Mouse (Mus musculus) midbrain, embryonic 15.5 days (tissue): ENCODE measurements around the gene Olfr1141. TPM values are rescaled to one million over a fixed set of nuclear protein-coding genes. Genes with fewer than 3 reads are reported as not detected.

Experiments used
- ATAC-seq: fragments of 200-750 bp; cut with Nextera tagmentation; replicated peaks from 2 replicates; pipeline ENCODE4 v1.8.0; 2017; ENCODE audit warnings: moderate TSS enrichment
- H3K27ac ChIP-seq: fragments of 300-500 bp; sonication (generic); 2 replicates; pipeline ENCODE4 v1.5.1; 2015; ENCODE audit warnings: mild to moderate bottlenecking, inconsistent platforms
- H3K27me3 ChIP-seq: fragments of 300-500 bp; sonication (generic); replicated peaks from 2 replicates; pipeline ENCODE4 v1.6.1; 2015; ENCODE audit warnings: inconsistent platforms
- H3K36me3 ChIP-seq: fragments of 300-500 bp; sonication (generic); replicated peaks from 2 replicates; pipeline ENCODE4 v1.6.1; 2015; ENCODE audit warnings: inconsistent platforms
- H3K4me1 ChIP-seq: fragments of 300-500 bp; sonication (generic); 2 replicates; pipeline ENCODE4 v1.6.1; 2015; ENCODE audit warnings: inconsistent platforms
- H3K4me2 ChIP-seq: fragments of 300-500 bp; sonication (generic); 2 replicates; pipeline ENCODE4 v1.6.1; 2015; ENCODE audit warnings: inconsistent platforms, mild to moderate bottlenecking, moderate library complexity
- H3K4me3 ChIP-seq: fragments of 300-500 bp; sonication (generic); 2 replicates; pipeline ENCODE4 v1.5.1; 2015; ENCODE audit warnings: mild to moderate bottlenecking, inconsistent platforms
- H3K9ac ChIP-seq: fragments of 300-500 bp; sonication (generic); 2 replicates; pipeline ENCODE4 v1.6.1; 2015; ENCODE audit warnings: mild to moderate bottlenecking, inconsistent platforms
- H3K9me3 ChIP-seq: fragments of 300-500 bp; sonication (generic); 2 replicates; pipeline ENCODE4 v1.6.1; 2016; ENCODE audit warnings: inconsistent platforms
- WGBS: fragments of 180-500 bp; shearing (Covaris S2); methylation state at CpG from one replicate; pipeline ENCODE4 v1.1.7; 2015; ENCODE audit warnings: mixed read lengths; 5-methylcytosine and 5-hydroxymethylcytosine counted together
- polyA plus RNA-seq: library from polyadenylated mRNA; unstranded; fragments of >200 nt; fragmentation: Nextera tagmentation; extraction: Ambion mirVana; gene quantifications from 2 replicates; pipeline ENCODE4 v1.2.1, GENCODE M21; 2015

Gene Olfr1141
- polyA plus RNA-seq, result not detected in 2 replicates

DNA sequence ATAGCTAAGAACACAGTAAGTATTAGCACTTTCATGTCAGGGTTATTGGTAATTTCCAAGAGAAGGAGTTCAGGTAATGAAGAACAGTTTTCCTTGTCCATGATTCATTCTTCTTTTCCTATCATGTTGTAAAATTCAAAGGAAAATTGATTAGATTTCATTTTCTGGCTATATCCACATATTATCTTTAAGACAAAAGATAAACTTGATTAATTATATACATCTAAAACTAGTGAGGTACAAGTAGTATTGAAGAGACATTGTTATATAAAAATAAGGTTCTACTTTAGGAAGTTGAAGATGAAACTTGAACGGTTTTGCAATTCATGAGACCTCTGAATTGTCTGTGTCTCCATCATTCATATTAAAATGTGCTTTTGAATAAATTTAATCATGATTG is at the start of gene Olfr1141:
Gene Olfr1141, minus strand, starts transcription at position 101 of the 400 bp plus-strand sequence.
- Histone ChIP-seq H3K4me3 (no peak within 1 kb of the TSS), H3K9ac (no peak within 1 kb of the TSS), H3K9me3 (no peaks in the 10 kb centered on the region), H3K27me3 (no peaks in the 10 kb centered on the region), H3K36me3 (no peaks in the 10 kb centered on the region), H3K27ac (no peak within 1 kb of the TSS), H3K4me1 (no peaks in the 10 kb centered on the region), H3K4me2 (no peak within 1 kb of the TSS)
- 81% methylated on average over 1 of the region's 1 CpGs for WGBS
- ATAC-seq, result no peak

DNA sequence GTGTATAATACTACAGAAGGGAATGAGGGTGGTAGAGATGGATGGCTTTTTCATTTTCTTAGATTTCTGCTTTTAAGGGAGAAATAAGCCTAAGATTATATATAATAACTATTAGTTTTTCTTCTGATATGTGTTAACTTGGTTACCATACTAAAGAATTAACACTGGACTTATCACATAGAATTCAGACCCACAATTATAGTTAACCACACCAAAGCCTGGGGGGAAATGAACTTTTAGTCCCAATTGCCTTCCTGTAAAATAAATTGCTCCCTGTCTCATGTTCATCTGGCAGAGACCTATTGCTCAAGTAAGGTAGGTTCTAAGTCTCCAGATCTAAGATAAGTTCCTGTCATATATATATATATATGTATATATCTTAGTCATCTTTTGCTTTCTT is 46.5 kb upstream of the Olfr1141 start, which contains the start of gene Olfr1143:
Gene Olfr1143, plus strand, starts transcription at position 301 of the 400 bp plus-strand sequence.
- no peaks in the 10 kb centered on the region for H3K4me1 ChIP-seq
- H3K27me3 ChIP-seq, result no peaks in the 10 kb centered on the region
- no peak for ATAC-seq
- H3K4me3 ChIP-seq, result no peak within 1 kb of the TSS
- no peaks in the 10 kb centered on the region for H3K36me3 ChIP-seq
- no peaks in the 10 kb centered on the region for H3K9me3 ChIP-seq
- no peak within 1 kb of the TSS for H3K27ac ChIP-seq
- H3K4me2 ChIP-seq, result no peak within 1 kb of the TSS
- no peak within 1 kb of the TSS for H3K9ac ChIP-seq

DNA sequence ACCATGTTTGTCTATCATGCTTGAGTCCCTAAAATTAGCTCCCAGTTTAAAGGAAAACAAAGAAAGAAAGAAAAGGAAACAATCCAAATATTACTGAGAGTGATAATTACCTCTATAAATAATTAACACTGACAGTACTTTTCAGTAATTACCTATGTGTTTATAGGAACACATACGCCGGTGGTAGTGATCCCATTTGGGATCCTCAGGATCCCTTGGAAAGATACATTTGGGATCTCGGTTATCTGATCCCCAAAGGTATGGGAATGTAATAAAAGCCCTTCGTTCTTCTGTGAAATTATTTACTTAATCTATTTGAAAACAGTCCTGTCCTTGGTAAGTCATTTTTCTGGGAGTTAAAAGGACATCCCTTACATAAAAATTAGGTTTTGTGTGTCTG is 25.4 kb upstream of the Olfr1141 start, which contains the start of gene Olfr152:
Gene Olfr152, plus strand, starts transcription at position 301 of the 400 bp plus-strand sequence.
- Histone ChIP-seq H3K27ac (no peak within 1 kb of the TSS), H3K9ac (no peak within 1 kb of the TSS), H3K4me2 (no peak within 1 kb of the TSS), H3K27me3 (no peaks in the 10 kb centered on the region), H3K4me3 (no peak within 1 kb of the TSS), H3K36me3 (no peaks in the 10 kb centered on the region), H3K9me3 (no peaks in the 10 kb centered on the region), H3K4me1 (no peaks in the 10 kb centered on the region)
- WGBS, result 70% methylated on average over 4 of the region's 4 CpGs
- no peak for ATAC-seq

DNA sequence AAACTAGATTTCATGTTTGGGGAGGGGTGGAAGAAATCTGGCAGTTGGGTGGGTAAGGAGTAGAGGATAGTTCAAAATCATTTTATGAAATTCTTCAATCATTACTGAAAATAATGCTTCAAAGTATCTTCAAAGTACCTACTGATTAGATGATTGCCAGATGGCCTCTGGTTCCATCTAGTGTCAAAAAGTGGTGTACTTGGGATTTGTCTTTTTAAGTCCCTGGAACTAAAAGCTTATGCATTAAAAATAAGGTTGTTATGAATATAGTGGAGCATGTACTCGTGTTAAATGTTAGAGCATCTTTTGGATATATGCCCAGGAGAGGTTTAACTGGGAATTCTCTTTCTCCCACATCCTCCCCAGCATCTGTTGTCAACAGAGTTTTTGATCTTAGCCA is 22.4 kb upstream of the Olfr1141 start:
- Histone ChIP-seq H3K36me3 (no peaks in the 10 kb centered on the region), H3K9ac (no peak overlapping the region), H3K4me3 (no peak overlapping the region), H3K27ac (no peak overlapping the region), H3K27me3 (no peaks in the 10 kb centered on the region), H3K9me3 (no peaks in the 10 kb centered on the region), H3K4me1 (no peaks in the 10 kb centered on the region), H3K4me2 (no peak overlapping the region)
- 59% methylated on average over 1 of the region's 1 CpGs for WGBS
- no peak for ATAC-seq

DNA sequence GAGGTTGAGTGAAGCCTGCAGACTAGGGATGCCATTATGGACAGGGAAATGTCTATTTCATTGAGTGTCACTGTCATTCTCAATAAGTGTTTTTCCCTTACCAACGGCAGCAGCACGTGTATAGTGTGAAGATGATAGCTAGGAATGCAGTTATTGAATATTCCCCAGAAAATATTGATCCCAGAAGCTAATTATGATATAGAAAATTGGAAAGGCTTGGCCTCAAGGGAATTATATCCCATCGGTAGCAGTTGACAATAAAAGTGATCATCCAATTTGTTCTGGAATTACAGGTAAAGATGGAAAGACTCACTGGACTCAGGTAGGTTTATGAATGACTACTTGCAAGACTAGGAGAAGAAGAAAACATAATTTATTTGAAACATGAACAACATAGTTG is 10.3 kb downstream of the Olfr1141 start, which contains the start of gene Olfr1140:
Gene Olfr1140, plus strand, starts transcription at position 301 of the 400 bp plus-strand sequence.
- H3K4me3 ChIP-seq, result no peak within 1 kb of the TSS
- H3K36me3 ChIP-seq, result no peaks in the 10 kb centered on the region
- no peaks in the 10 kb centered on the region for H3K4me1 ChIP-seq
- ATAC-seq, result no peak
- H3K4me2 ChIP-seq, result no peak within 1 kb of the TSS
- no peaks in the 10 kb centered on the region for H3K27me3 ChIP-seq
- H3K9ac ChIP-seq, result no peak within 1 kb of the TSS
- WGBS, result 72% methylated on average over 3 of the region's 3 CpGs
- no peaks in the 10 kb centered on the region for H3K9me3 ChIP-seq
- no peak within 1 kb of the TSS for H3K27ac ChIP-seq

DNA sequence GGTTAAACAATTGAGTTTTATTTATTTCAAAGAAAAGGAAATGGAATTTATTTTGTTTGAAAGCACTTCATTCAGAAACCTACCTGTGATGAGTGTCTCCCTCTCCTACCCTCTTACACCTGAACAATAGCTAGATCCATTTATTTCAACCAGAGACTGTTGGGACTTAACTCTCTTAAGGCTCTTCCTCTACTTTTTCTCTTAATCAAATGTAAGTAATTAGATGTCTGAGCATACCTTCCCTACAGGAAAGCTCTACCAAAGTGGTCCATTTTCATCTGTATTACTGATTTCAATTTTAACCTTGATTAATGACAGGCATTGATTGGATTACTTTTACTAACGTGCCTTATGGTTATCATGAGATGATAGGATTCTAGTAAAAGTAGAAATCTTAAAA is 13.9 kb downstream of the Olfr1141 start, which contains the start of gene Olfr1138:
Gene Olfr1138, minus strand, starts transcription at position 101 of the 400 bp plus-strand sequence.
- no peak within 1 kb of the TSS for H3K4me2 ChIP-seq

DNA sequence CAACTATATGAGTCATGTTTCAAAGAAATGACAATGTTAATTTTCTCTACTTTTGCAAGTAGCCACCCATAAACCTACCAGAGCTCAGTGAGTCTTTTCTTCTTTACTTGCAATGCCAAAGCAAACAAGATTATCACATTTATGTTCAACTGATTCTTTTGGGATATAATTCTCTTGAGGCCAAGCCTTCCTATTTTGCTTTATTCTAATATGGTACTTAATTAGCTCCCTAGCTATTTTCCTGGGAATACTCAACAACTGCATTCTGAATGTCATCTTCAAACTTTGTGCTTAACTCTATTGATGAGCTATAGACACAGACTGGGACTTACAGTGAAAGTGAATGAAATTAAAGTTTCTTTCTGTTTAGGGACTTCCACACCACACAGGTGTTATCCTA is 40.7 kb downstream of the Olfr1141 start, which contains the start of gene Olfr1137:
Gene Olfr1137, minus strand, starts transcription at position 101 of the 400 bp plus-strand sequence.
- no peak within 1 kb of the TSS for H3K4me3 ChIP-seq
- H3K36me3 ChIP-seq, result no peaks in the 10 kb centered on the region
- no peak within 1 kb of the TSS for H3K27ac ChIP-seq
- no peaks in the 10 kb centered on the region for H3K9me3 ChIP-seq
- no peak within 1 kb of the TSS for H3K4me2 ChIP-seq
- H3K9ac ChIP-seq, result no peak within 1 kb of the TSS
- no peak for ATAC-seq
- no peaks in the 10 kb centered on the region for H3K27me3 ChIP-seq
- H3K4me1 ChIP-seq, result no peaks in the 10 kb centered on the region

More for the DNA sequence above, 13.9 kb downstream of the Olfr1141 start, which contains the start of gene Olfr1138:
- 86% methylated on average over 1 of the region's 1 CpGs for WGBS
- Histone ChIP-seq H3K27ac (no peak within 1 kb of the TSS), H3K9me3 (no peaks in the 10 kb centered on the region), H3K9ac (no peak within 1 kb of the TSS), H3K36me3 (no peaks in the 10 kb centered on the region), H3K27me3 (no peaks in the 10 kb centered on the region), H3K4me3 (no peak within 1 kb of the TSS), H3K4me1 (no peaks in the 10 kb centered on the region)
- no peak for ATAC-seq

Other genes starting within 250 kb of the Olfr1141 start
- gene Pramel6, start 247.4 kb downstream of the Olfr1141 start, polyA plus RNA-seq, result not detected in 2 replicates
- gene Olfr153, start 222.2 kb downstream of the Olfr1141 start, polyA plus RNA-seq, result not detected in 2 replicates
- gene Olfr1128, start 208.4 kb downstream of the Olfr1141 start, polyA plus RNA-seq, result not detected in 2 replicates
- gene Olfr1129, start 180.1 kb downstream of the Olfr1141 start, polyA plus RNA-seq, result not detected in 2 replicates
- not detected in 2 replicates for gene Olfr1130, start 147.8 kb downstream of the Olfr1141 start, polyA plus RNA-seq
- not detected in 2 replicates for gene Olfr1131, start 126.9 kb downstream of the Olfr1141 start, polyA plus RNA-seq
- gene Olfr1132, start 116.5 kb downstream of the Olfr1141 start, polyA plus RNA-seq, result not detected in 2 replicates
- not detected in 2 replicates for gene Olfr1133, start 106.6 kb downstream of the Olfr1141 start, polyA plus RNA-seq
- not detected in 2 replicates for gene Olfr1134, start 95.5 kb downstream of the Olfr1141 start, polyA plus RNA-seq
- not detected in 2 replicates for gene Olfr1135, start 80.3 kb downstream of the Olfr1141 start, polyA plus RNA-seq
- not detected in 2 replicates for gene Olfr1136, start 60.0 kb downstream of the Olfr1141 start, polyA plus RNA-seq
- not detected in 2 replicates for gene Olfr1137, start 40.8 kb downstream of the Olfr1141 start, polyA plus RNA-seq
- not detected in 2 replicates for gene Olfr1138, start 14.0 kb downstream of the Olfr1141 start, polyA plus RNA-seq
- gene Olfr1140, start 10.2 kb downstream of the Olfr1141 start, polyA plus RNA-seq, result not detected in 2 replicates
- gene Olfr152, start 25.5 kb upstream of the Olfr1141 start, polyA plus RNA-seq, result not detected in 2 replicates
- gene Olfr1143, start 46.6 kb upstream of the Olfr1141 start, polyA plus RNA-seq, result not detected in 2 replicates
- gene Olfr1145, start 55.8 kb upstream of the Olfr1141 start, polyA plus RNA-seq, result not detected in 2 replicates
- gene Olfr1148, start 76.5 kb upstream of the Olfr1141 start, polyA plus RNA-seq, result not detected in 2 replicates
- gene Olfr1150-ps1, start 90.0 kb upstream of the Olfr1141 start, polyA plus RNA-seq, result not detected in 2 replicates
- not detected in 2 replicates for gene Olfr1151, start 101.9 kb upstream of the Olfr1141 start, polyA plus RNA-seq
- gene Olfr1152, start 112.5 kb upstream of the Olfr1141 start, polyA plus RNA-seq, result not detected in 2 replicates
- not detected in 2 replicates for gene Olfr1153, start 141.0 kb upstream of the Olfr1141 start, polyA plus RNA-seq
- gene Olfr1154, start 151.2 kb upstream of the Olfr1141 start, polyA plus RNA-seq, result not detected in 2 replicates
- gene Olfr1155, start 191.1 kb upstream of the Olfr1141 start, polyA plus RNA-seq, result not detected in 2 replicates
- not detected in 2 replicates for gene Olfr1156, start 199.1 kb upstream of the Olfr1141 start, polyA plus RNA-seq
- not detected in 2 replicates for gene Olfr1157, start 214.3 kb upstream of the Olfr1141 start, polyA plus RNA-seq
- not detected in 2 replicates for gene Olfr74, start 220.7 kb upstream of the Olfr1141 start, polyA plus RNA-seq
- gene Olfr1158, start 236.1 kb upstream of the Olfr1141 start, polyA plus RNA-seq, result not detected in 2 replicates